Mouse (Mus musculus) MEL-GATA-1-ER (cell line): ENCODE results near the gene Hist2h3c1.
"Not testable (repeated sequence)": the region's sequence is repeated elsewhere in the genome, so short reads cannot be mapped to it uniquely, and the experiment has no call there.

Experiments used
- DNase-seq: peaks from one replicate; pipeline ENCODE4 v3.0.0-alpha.2; 2012; ENCODE audit warnings: low read depth; ENCODE audit errors: extremely low read depth

Gene Hist2h3c1

GRCm38 (mm10) chr3:96284457-96284856 lies 38.0 kb downstream of the Hist2h3c1 start:
- DNase-seq: no peak

GRCm38 (mm10) chr3:96287334-96287733 lies 40.8 kb downstream of the Hist2h3c1 start:
- not testable (repeated sequence) for DNase-seq

GRCm38 (mm10) chr3:96289201-96289600 lies 42.7 kb downstream of the Hist2h3c1 start:
- no peak for DNase-seq

GRCm38 (mm10) chr3:96290727-96291126 lies 44.2 kb downstream of the Hist2h3c1 start:
- not testable (repeated sequence) for DNase-seq

GRCm38 (mm10) chr3:96292641-96293040 lies 46.2 kb downstream of the Hist2h3c1 start:
- no peak for DNase-seq

GRCm38 (mm10) chr3:96293368-96293767 lies 46.9 kb downstream of the Hist2h3c1 start:
- peak; percentile 43 for DNase-seq

GRCm38 (mm10) chr3:96293787-96294186 lies 47.3 kb downstream of the Hist2h3c1 start, which contains the start of gene Fcgr1:
Gene Fcgr1, minus strand, starts transcription at chr3:96293969.
- peak; percentile 99 for DNase-seq
